Mouse (Mus musculus): ENCODE results near the gene Rbpj.

Rbpj gene

DNA sequence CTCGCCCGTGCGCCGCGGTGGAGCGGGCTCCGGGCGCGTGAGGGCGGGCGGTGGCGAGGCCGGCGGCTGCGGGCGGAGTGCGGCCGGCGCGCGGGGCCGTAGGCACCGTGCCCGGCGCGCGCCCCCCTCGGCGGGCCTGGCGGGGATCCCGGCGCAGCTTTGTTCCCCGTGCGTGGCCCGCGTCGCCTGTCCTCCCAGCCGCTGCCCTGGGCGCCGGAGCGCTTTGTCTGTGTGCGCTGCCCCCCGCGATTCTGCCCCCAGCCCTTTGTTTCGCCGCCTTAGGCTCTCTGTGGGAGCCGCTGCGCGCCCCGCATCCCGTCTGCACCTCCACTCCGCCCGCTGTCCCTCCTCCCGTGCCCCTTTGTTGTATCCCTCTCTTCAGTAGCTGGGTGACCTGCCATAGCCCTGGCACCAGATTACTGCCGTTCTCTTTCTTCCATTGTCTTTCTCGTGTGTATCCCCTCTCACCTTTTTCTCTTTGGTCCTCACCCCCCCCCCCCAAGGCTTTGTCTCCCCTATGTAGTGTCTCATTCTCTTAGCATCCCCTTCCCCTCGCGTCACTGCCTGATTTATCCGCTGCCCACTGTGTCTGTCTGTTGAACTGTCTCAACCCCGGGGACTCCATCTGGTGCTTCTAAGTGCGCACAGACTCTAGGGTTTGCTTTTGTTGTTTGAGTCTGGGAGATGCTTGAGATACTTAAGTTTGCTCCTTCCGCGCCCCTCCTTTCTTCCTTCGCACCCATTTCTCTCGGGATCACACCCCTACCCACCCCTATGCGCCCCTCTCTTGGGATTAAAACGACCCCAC, 125.1 kb downstream of the Rbpj start:
- peak; percentile 16 for DNase-seq (ENCODE audit: low spot score)

- no peak for DNase-seq (ENCODE audit: low spot score)
Observed at GRCm38 (mm10) chr5:53591683-53592050, 125.7 kb downstream of the Rbpj start.

DNA sequence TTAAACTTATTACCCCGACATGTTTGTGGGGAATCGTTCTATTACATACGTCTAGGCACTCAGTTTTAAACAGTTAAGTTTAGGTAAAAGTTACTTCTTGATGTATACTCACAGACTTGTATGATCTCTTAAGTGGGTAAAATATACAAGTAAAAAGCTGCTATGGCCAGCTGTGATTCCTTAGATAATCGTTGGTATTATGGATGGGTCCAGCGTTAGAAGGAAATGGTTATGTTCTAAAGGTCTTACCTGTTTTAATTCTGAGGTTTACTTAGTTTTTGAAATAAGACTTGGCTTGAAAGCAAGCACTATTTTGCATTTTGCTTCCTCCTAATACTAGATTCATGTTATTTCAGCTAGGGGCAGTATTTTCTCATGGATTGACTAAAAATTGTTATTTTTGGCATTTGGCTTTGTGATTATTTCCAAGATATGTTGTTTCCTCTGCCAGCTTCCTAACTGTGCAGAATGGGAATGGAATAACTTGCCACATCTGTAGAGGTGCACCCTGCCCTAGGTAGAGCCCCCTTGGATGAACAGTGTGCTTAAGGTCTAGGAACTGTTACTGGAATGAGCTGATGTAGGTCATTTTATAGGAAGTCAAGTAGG, 127.2 kb downstream of the Rbpj start:
- DNase-seq (ENCODE audit: low spot score): no peak

DNA sequence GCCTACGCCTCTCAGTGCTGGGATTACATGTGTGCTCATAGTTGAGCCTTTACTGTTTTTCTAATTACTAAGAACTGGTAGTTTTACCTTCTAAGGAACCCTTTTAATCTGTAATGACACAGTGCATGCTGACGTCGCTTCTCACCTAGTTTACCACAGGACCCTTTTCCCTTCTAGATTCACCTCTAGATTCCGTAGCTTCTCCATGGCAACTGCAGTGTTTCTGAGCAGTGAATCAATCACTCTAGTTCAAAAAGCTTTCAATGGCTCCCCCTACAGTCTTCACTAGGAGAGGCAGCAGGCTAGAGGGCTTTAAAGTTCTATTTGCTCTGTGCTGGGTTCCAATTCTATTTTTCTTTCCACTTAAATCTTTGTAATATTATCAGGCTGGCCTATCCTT, 128.3 kb downstream of the Rbpj start:
- DNase-seq (ENCODE audit: low spot score): peak; percentile 79

DNA sequence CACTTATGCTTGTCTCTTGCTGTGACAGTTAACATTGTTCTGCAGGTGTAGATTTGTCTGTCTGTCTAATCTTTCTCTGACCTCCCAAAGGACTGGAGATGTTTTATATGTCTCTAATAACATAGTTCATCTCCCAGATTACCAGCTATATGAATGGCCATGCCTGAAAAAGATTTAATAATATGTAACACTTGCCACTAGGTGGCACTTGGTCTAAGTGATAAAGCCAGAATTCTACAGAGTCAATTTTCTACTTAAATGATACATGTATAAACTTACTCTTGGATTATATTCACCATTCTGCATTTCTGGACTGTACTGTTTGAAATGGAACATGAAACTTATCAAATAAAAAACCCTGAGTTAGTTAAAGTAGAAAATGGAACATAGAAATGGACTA, 132.6 kb downstream of the Rbpj start:
- DNase-seq (ENCODE audit: low spot score): no peak

DNA sequence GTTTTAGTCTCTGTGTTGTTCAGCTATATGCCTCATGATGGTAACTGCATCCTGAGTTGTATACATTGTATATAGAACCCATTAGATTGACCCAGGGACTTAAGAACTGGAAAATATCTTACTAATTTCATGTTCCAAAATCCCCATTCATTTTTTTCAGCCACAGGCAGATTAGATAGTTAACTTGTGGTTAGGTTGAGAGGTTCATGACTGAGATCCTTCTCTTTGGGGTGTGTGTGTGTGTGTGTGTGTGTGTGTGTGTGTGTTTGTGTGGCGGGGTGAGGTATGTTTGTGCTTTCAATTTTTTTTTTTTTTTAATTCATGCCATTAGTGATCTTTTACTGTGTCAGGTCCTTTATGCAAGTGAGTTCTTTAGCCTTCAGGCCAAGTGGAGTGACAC, 133.2 kb downstream of the Rbpj start:
- DNase-seq (ENCODE audit: low spot score): no peak

GRCm38 (mm10) chr5:53602194-53602593, 136.2 kb downstream of the Rbpj start:
- DNase-seq (ENCODE audit: low spot score): no peak

DNA sequence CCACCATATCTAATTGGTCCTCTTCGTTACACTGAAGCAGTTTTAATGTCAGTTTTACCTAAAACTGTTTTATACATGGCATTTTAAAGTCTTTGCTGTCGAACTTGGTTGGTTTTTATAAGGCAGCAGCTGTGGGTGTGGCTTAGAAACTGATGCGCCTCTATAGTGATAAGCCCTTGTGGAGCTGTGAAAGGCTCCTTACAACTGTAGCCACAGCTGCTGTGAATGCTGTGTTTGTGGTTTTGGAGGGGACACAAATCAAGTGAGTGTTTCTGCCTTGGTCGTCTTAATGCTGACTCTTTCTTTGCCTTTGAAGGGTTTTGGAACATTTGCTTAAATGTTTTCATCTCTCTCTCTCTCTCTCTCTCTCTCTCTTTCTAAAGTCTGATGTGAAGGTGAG, 139.5 kb downstream of the Rbpj start:
- DNase-seq (ENCODE audit: low spot score): peak; percentile 2

DNA sequence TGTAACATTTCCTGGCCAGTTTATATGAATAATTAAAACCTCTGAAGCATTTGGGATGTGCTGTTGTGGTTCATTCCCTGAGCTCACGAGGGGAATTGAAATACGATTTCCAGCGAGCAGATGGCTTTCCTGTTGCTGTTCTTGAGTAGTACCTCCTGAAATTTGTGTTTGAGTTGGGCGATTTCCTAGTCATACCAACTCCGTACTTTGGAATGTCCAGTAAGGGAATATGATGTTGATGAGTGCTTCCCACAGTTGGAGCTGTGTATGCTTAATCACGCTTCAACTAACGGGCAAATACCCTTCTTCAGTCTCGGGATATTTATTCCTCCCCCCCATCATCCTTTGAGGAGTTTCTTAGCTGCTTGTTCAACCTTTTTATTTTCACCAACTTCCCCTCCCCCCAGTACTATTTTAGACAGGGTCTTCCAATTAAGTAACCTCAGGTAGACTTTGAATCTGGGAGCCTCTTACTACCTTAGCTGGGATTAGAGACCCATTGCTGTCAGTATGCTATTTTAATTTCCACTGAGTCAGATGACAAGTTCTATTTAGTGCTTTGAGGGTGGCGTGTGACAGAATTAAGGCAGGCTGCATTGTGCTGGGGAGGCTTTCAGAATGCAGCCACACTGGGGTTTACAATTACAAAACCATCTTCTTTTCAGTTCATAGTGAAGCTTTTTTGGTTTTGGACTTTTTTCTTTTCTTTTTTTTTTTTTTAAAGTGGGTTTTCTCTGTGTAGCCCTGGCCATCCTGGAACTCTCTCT, 141.5 kb downstream of the Rbpj start:
- no peak for DNase-seq (ENCODE audit: low spot score)

GRCm38 (mm10) chr5:53618844-53619243, 152.9 kb downstream of the Rbpj start:
- DNase-seq (ENCODE audit: low spot score): no peak

DNA sequence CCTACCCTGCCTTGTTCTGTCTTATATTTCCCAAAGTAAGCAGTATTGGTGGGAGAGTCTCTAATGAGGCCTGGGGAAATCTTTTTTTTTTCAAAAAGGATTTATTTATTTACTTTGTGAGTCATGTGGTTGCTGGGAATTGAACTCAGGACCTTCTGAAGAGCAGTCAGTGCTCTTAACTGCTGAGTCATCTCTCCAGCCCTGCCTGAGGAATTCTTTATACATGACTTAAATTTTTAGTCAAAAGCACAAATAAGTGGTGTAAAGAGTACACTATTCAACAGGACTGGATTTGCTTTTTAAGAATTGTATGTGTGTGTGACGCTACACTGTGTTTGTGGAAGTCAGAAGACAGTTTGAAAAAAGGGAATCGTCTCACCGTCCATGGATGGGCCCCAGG, 166.1 kb downstream of the Rbpj start:
- no peak for DNase-seq (ENCODE audit: low spot score)

GRCm38 (mm10) chr5:53636795-53637194, 170.8 kb downstream of the Rbpj start:
- DNase-seq (ENCODE audit: low spot score): no peak

- DNase-seq (ENCODE audit: low spot score): no peak
Observed at GRCm38 (mm10) chr5:53637206-53637605, 171.3 kb downstream of the Rbpj start.

DNA sequence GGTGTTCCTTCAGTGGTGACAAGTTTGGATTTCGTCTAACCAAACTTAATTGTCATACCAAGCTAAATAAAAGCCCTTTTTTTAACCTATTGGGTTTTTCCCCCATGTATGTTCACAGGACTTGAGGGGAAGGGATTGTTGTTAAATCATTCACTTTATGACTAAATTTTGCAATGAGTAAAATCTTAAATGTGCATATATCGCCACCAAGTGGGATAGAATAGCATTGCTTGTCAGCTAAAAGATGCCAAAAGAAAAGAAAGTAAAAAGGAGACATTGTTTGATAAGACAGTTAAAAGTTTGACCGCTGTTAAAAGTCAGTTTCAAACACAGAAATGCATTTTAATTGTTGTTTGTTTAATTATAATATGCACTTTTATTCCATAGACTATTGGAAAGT, 172.7 kb downstream of the Rbpj start:
- peak; percentile 4 for DNase-seq (ENCODE audit: low spot score)

- DNase-seq (ENCODE audit: low spot score): no peak
Observed at GRCm38 (mm10) chr5:53646669-53647068, 180.7 kb downstream of the Rbpj start.

DNA sequence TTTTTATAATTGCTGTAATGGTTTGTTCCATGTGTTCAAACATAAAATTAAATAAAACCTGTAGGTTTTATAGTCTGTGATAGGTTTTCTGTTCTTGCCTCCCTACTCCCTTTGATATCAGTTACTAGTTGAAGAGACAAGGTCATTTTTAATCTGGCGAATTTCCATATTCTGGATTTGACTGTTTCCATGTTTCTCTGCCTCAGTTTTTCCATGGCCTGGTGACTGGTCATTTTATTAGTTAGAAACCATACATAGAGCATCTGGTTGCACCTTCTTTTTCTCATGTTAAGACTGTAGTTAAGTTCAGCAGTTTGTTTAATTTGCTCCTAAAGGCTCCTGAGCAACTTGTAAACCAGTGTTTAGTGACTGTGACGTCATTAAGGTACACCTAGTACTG, 181.4 kb downstream of the Rbpj start:
- no peak for DNase-seq (ENCODE audit: low spot score)

DNA sequence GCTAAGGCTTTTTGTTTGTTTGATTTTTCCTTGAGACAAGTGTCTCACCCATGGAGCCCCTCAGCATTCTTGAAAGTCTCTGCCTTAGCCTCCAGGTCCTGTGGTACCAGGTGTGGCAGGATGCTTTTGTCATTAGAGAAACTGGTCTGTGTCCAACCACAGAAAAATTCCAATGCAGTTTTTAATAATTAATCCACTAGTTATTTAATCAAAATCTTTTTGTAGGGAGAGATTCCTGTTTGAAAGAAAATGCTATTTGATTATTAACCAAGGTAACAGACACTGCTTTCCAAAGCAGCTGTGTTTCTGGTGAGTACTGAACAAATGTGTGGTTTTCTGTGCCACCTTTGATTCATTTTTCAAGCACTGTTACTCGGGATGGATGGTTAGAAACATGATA, 190.6 kb downstream of the Rbpj start:
- DNase-seq (ENCODE audit: low spot score): no peak

DNA sequence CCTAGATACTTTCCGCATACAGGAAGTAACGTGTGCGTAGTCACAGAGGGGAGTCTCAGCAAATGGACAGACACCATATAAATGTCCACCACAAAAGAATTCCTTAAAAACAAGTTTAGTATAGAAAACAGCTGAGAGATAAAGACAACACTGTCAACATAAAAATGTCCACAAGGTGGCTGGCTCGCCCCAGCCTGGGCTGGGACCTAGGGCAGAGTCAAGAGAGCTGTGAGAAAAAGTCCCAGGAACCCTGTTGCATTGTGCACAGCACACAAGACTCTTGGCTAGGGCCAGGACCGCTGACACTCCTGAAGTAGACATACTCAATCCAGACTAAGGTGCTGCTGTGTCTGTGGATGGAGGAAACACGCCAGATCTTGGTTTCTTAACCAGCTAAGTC, 192.0 kb downstream of the Rbpj start:
- DNase-seq (ENCODE audit: low spot score): no peak

- no peak for DNase-seq (ENCODE audit: low spot score)
Observed at GRCm38 (mm10) chr5:53661508-53661907, 195.6 kb downstream of the Rbpj start.

DNA sequence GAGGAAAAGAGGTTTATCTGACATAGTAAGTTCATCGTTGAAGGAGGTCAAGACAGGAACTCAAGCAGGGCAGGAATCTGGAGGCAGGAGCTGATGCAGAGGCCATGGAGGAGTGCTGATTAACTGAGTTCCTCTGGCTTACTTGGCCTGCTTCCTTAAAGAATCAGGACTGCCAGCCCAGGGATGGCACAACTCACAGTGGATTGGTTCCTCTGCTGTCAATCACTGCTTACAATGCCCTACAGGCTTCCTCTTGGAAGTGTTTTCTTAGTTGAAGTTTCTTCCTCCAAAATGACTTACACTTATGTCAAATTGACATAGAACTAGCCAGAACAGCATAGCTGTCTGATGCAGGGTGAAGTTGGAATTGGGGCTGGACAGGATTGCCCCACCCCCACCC, 196.5 kb downstream of the Rbpj start:
- no peak for DNase-seq (ENCODE audit: low spot score)

- DNase-seq (ENCODE audit: low spot score): no peak
Observed at GRCm38 (mm10) chr5:53663665-53664064, 197.7 kb downstream of the Rbpj start.

DNA sequence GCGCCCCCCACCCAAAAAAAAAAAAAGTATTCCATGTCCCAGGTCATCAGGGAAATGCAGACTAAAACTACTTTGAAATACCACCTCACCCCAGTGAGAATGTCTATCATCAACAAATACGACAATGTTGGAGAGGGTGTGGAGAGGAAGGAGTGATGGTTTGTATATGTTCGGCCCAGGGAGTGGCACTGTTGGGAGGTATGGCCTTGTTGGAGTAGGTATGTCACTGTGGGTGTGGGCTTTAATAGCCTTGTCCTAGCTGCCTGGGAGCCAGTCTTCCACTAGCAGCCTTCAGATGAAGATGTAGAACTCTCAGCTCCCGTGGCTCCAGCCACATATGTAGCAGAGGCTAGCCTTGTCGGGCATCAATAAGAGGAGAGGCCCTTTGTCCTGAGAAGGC, 202.1 kb downstream of the Rbpj start:
- DNase-seq (ENCODE audit: low spot score): no peak

GRCm38 (mm10) chr5:53670321-53670938, 204.5 kb downstream of the Rbpj start:
- DNase-seq (ENCODE audit: low spot score): no peak

Data from T-cell, adult 2 months (primary cell).